Mouse (Mus musculus): ENCODE results near the gene Tnfrsf22.

Gene Tnfrsf22

DNA sequence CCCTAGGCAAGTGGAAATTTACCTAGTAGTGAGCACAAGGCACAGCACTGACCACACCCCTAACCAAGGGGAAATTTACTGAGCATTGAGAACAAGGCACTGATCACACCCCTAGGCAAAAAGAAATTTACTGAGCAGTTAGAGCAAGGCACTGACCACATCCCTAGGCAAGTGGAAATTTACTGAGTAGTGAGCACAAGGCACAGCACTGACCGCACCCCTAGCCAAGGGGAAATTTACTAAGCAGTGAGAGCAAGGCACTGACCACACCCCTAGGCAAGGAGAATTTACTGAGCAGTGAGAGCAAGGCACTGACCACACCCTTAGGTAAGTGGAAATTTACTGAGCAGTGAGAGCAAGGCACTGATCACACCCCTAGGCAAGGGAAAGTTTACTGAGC lies 12.8 kb downstream of the Tnfrsf22 start:
- peak; percentile 61 for DNase-seq (ENCODE audit: extremely low read depth, insufficient read length, low spot score)

DNA sequence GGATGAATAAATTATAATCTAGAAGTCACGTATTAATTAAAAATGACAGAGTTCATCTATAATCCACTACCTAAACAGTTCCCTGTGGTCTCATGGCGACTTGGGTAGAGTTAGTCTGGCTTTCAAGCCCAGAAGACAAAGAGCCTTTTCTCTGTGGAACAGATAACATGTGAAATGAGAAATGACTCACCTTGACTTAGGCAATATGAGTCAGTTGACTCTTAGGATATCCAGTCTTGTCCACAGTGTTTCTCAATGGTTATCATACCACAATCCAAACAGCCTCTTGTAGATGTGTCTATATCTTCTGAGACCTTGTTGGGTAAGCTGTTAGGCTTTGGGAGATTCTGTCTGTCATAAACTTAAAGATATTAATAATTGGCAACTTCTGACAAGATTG lies 18.0 kb downstream of the Tnfrsf22 start:
- DNase-seq (ENCODE audit: extremely low read depth, insufficient read length, low spot score): no peak

DNA sequence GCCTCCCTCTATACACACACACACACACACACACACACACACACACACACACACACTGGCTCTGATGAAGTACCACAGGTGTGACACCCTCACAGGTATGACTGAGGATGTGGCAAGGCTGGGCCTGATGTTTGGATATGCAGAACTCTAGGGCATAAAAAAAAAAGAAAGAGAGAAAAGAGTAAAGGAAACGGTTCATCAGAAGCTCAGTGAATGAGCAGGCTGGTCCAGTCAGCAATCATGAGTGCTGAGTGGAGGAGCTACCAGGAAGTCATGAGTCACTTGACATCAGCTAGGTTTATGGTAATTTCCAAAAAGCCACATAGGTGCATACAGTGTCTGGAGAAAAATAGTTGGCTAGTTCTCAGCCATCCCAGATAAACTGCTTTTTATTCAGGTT lies 20.0 kb downstream of the Tnfrsf22 start:
- no peak for DNase-seq (ENCODE audit: extremely low read depth, insufficient read length, low spot score)

DNA sequence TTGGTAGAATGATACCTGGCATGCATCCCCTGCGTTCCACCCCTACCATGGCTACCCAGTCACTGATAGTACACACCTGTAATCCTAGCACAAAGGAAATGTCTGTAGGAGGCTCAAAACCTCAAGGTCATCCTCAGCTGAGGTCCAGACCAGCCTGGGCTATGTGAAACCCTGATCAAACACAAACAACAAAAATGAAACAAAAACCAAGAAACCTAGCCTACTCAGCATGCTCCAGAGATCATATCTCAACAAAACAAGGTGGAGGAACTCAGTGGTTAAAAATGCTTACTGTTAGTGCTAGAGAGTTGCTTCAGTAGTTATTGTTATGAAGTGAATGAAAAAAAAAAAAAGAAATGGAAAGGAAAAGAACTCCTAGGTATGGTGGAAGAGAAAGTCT lies 20.9 kb downstream of the Tnfrsf22 start, which contains the start of gene Tnfrsf26:
TSS of gene Tnfrsf26 (minus strand) at position 183 of the 400 bp plus-strand sequence.
- DNase-seq (ENCODE audit: extremely low read depth, insufficient read length, low spot score): no peak

DNA sequence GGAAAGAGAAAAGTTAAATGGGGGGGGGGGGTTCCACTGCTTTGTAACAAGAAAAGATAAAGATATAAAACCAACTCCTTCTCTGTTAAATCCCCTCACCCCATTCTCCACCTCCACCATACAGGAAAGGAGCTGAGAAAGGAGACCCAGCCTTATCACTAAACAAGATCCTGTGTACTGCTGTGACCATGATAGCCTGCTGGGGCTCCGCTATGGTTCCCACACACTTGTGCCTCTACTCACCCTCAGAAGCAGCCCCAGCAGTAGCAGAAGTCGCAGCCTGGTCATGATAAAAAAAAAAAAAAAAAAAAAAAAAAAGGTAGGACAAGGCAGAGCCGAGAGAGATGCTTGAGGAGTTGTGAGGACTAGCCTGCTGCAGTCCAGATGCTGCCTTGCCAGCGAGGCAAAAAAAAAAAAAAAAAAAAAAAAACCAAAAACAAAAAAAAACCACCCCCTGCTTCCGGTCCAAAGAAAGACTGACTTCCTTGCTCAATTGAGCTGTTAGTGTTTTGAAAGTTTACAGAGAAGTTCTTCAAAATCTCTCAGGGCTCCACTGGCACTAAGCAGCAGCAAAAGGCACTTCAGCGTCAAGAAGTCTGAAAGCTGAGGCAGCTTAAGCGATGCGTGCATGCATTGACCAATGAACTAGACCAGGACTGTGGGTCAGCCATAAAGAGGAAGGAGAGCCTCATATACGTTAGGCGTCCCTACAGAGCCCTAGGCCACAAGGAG lies 21.7 kb downstream of the Tnfrsf22 start:
- DNase-seq (ENCODE audit: extremely low read depth, insufficient read length, low spot score): no peak

DNA sequence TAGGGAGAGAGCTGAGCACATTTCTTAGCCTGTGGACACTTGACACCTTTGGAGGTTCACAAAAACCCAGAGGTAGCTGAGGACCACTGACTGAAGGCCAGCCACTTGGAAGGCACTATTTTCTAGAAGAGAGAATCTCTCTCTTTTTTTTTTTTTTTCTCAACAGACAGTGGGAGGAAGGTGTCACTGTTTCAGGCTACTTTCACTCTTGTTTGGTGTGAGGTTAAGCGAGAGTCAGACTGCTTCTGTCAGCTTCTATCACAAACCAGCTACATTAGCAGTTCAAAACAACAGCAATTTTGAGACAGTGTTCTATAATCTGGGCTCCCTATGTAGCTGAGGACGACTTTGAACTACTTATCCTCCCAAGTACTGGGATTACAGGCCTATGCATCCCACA lies 23.3 kb downstream of the Tnfrsf22 start:
- DNase-seq (ENCODE audit: extremely low read depth, insufficient read length, low spot score): no peak

DNA sequence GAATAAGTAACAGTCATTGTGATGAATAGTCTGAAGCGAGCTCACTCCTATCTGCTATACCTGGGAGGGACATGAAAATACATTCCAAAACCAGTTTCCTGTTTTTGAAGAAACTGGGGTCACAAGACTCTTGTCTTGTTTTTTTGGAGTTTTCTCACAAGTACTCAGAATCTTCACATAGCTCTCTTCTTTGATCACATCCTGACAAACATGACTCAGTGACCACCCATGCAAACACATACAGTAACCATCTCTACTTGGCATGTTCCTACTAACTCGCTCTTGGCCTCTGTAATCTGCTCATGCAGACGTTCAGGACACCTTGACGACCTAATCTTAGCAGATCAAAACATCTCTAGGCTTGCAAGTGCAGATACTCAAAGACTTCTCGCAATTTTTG lies 24.3 kb downstream of the Tnfrsf22 start:
- DNase-seq (ENCODE audit: extremely low read depth, insufficient read length, low spot score): peak; percentile 49

DNA sequence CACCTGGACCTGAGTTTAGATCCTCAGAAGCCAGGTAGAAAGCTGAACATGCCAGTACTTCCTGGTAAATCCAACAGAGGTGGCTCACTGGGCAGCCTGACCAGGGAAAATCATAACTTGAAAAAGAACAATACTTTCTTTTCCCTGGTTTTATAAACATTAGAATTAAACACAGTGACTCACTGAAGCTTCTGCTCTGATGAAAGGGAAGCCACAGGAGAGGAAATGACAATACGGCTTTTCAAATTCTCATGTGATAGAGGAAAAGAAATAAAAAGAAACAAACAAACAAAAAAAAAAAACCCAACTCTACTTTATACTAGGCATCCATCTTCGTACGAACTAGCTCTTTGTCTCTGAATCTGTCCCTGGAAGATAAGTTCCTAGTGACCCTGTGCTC lies 24.9 kb downstream of the Tnfrsf22 start:
- DNase-seq (ENCODE audit: extremely low read depth, insufficient read length, low spot score): no peak

DNA sequence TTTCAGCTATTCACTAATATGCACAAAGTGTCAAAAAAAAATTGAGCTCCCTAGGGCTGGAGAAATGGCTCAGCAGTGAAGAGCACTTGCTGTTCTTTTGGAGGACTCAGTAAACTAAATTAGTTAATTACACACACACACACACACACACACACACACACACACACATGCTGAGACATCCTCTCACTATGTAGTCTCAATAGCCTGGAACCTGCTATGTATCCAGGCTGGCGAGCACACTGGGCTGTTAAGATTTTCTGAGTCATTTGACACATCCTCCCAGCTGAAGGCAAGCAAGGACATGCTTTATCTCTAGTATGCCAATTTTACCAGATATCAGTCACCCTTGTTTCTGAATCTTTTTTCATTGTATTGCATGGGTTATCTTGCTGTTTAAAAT lies 28.5 kb downstream of the Tnfrsf22 start:
- no peak for DNase-seq (ENCODE audit: extremely low read depth, insufficient read length, low spot score)

DNA sequence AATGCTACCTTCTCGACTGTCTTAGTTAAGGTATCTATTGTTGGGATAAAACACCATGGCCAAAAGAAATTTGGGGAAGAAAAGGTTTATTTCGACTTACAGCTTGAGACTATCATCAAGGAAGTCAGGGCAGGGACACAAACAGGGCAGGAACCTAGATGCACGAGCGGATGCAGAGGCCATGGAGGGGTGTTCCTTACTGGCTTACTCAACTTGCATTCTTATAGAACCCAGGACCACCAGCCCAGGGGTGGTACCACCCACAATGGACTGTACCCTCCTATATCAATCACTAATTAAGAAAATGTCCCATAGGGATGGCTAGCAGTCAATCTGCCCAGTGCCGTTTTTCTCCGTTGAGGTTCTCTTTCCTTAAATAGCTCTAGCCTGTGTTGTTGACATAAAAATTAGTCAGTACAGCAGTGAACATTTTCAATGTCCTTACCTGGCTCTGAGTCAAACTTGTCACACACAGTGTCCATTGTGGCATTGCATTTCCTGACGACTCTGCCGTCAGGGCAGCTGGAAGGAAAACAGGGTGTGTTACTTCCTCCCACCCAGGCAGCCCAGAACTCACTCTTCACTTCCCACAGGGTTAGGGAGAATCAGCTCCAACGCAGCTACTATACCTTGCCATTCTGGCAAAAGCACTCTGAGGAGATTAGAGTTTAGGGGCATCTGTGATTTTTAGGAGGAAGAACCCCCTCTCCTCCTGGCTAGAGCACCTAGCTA lies 34.9 kb downstream of the Tnfrsf22 start:
- DNase-seq (ENCODE audit: extremely low read depth, insufficient read length, low spot score): peak; percentile 41

DNA sequence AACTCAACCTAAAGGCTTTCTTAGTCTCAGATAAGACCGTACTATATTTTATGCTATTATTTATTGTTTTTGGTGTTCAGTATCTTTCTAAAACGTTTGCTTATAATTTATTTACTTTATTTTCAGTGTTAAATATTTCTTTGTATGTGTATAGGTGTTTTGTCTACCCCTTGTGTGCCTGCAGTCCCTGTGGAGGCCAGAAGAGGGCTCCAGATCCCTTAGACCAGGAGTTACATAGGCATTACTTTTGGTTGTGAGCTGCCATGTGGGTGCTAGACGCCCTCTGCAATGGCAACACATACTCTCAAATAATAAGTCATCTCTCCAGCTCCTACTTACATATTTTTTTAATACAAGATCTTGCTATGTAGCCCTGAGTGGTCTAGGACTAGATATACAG lies 37.2 kb downstream of the Tnfrsf22 start:
- DNase-seq (ENCODE audit: extremely low read depth, insufficient read length, low spot score): no peak

DNA sequence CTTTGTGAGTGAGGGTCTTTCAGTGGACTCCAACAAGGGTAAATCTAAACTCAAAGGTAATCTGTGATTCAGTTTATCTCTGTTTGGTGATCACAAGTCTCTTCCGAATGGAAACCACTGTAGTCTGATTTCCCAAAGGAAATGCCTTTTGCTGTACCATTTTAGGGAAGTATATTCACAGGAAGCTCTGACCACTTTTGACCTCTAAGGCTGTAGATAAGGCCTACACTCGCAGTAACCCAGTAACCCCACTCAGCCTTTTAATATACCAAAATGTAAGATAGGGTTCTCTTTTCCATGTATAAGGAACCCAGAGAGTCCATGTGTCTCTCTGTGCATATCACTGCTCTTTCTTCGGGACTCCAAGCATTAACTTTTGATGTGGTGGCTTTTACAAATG lies 44.1 kb downstream of the Tnfrsf22 start:
- DNase-seq (ENCODE audit: extremely low read depth, insufficient read length, low spot score): no peak

DNA sequence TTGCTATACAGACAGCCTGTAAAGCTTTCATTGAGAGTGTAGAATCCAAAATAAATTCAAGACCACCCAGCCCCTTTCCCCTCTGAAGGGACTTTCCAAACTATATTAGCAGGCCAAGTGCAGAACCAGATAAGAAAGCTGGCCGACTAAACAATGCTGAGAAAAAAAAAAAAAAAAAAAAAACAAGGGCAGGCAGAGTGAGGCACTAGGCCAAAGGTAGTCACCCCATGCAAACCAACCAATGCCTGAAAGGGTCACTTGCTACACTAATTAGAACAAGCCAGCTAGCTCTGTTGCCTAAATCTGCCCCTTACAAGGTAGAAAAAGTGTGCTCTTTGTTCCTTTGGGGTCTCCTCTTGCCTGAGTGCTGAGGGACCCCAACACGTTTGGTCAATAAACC lies 44.6 kb downstream of the Tnfrsf22 start:
- no peak for DNase-seq (ENCODE audit: extremely low read depth, insufficient read length, low spot score)

DNA sequence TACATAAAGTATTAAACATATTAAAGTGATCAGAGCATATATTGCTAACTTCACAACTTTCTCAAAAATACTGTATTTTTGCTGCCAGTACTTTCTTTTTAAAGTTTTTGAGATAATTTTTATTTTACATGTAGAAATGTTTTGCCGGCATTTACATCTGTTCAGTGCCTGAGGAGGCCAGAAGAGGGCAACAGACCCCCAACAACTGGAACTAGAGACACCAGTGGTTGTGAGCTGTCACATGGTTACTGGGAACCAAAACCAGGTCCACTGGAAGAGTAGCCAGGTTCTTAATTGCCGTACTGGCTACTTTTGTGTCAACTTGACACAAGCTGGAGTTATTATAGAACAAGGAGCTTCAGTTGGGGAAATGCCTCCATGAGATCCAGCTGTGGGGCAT lies 47.8 kb downstream of the Tnfrsf22 start:
- no peak for DNase-seq (ENCODE audit: extremely low read depth, insufficient read length, low spot score)

DNA sequence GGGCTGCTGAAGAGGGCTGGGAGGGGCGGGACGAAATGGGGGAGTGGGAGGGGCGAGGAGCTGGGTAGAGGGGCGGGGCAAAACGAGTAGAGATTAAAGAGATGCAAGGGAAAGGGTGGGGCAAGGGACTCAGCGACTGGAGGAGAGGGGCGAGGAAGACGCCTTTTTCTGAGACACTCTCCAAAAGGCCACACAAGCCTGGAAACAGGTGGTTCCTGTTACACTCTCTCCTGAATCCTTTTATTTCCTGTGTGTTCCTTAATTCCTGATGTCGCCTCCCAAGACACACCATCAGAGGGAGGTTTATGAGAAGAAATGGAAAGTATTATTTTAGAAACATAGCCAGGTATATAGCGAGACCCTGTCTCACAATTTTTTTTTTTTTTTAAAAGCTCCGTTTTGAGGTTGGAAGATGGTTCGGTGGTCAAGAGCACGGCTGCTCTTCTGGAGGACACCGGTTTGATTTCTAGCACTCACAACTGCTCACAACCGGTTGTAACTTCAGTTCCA lies 49.2 kb downstream of the Tnfrsf22 start:
- peak; percentile 97 for DNase-seq (ENCODE audit: extremely low read depth, insufficient read length, low spot score)

DNA sequence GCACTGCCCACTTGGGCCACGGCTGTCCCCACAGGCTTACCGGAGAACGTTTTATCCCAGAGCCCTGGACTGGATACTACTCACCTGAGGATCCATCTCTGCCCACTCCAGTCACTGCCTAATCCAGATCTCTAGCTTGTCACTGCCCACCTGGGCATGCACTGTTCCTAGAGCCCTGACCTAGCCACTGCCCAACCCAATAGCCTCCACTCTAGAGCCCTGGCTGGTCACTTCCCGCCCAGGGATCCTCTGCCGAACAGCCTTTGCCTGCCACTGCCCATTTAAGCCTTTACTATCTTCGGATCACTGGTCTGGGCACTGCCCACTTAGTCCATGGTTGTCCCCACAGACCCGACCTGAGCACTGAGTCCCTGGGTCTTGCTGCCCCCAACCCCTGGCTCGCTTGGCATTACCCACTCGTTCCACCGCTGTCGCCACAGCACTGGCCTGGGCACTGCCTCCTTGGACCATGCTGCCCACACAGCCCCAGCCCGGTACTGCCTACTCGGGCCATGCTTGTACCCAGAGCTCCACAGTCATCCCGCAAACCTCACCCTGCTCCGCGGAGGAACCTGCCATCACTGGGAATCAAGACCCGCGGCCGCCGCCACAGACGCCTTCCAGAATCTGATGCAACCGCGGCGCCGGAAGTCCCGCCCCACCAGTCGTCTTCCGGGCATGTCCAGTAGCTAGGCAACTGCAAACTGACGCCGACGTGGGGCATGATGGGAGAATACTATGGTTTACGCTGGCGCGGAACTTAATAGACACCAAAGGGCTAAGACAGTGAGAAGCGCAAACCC lies 49.8 kb downstream of the Tnfrsf22 start, which contains the start of gene Cars:
TSS of gene Cars (minus strand) at position 663 of the 803 bp plus-strand sequence.
- DNase-seq (ENCODE audit: extremely low read depth, insufficient read length, low spot score): no peak

DNA sequence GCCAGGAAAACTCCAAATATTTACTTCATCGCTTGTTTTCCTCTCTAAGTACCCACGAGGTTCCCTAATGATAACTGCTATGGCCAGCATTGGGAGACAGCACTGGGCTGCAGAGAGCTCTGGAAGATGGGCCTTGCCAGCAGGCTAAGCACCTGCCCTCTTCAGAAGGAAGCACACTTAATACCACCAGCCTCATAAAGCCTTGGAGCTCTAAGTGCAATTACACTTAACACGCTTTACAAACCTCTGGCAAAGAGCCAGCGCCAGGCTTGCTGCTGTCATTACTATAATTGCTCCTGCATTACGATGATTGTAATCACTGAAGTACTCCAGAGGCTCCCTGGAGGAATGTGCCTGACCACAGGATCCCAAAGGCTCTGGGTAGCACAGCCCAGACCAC lies 54.6 kb downstream of the Tnfrsf22 start:
- no peak for DNase-seq (ENCODE audit: extremely low read depth, insufficient read length, low spot score)

DNA sequence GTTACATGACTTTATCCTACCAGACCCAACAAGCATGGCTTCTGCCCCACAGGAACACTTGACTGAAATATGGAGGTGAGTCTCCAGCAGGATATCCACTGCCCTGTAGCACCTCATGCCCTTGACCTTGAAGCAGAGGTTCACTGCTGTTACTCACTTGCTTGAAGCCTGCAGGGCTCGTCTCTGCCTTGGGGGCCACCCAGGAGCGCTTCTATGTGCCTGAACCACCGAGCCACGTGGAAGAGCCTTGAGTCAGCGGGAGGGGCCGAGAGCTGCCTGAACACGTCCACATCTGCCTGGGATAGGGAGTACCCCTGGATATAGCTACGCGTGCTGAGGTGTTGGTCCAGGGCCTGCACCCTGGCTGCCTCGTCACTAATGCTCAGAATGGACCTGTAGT lies 57.2 kb downstream of the Tnfrsf22 start:
- DNase-seq (ENCODE audit: extremely low read depth, insufficient read length, low spot score): no peak

DNA sequence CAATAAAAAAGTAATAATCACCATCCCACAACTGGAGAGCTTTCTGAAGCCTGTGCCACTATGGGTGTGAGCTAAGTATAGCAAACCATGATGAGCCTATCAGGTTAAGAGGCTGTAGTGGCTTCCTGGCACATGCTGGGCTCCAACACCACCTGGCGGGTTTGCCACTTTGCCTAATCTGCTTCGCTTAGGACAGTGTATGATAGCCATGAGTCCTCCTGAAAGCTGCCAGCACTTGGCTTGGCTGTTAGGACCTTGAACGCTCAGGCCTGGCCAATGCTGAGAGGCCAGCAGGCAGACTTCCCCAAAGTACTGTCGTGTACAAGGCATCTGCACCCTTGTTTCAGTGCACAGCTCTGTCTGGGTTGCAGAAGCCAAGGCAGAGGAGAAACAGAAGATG lies 61.5 kb downstream of the Tnfrsf22 start:
- DNase-seq (ENCODE audit: extremely low read depth, insufficient read length, low spot score): no peak

DNA sequence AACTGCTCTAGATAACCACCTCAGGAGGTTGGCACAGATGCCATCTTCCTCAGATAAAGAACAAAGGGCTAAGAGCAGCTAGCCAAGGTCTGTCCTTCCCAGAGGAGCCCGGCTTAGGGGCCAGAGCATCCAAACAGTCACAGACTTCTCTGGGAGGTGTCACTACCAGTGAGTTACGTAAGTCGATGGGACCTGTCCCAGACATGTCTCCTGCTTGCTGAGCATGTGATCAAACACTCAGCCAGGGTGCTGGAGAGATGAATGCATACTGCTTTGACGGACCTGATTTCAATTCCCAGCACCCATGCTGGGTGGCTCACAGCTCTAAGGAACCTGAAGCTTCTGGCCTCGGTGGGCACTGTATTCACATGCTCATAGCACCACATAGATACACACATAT lies 61.9 kb downstream of the Tnfrsf22 start:
- no peak for DNase-seq (ENCODE audit: extremely low read depth, insufficient read length, low spot score)
